Mouse (Mus musculus): ENCODE measurements at regions not wholly inside any gene's neighbourhood (a gene's known extent, or its start where the extent isn't known, plus 50 kb on each side); places are given as distances from the start of the nearest gene placed in this dataset.
A peak's percentile ranks its signal among the peaks of the same experiment; 100 is the strongest.

- DNase-seq (ENCODE audit: low spot score in 2 of 2), result no peak
Observed at GRCm38 (mm10) chr16:76603431-76603830, 229.8 kb upstream of the Nrip1 start.

GRCm38 (mm10) chr16:76600131-76600530 lies 226.5 kb upstream of the Nrip1 start:
- DNase-seq (ENCODE audit: low spot score in 2 of 2), result peak in 1 of 2 experiments; percentile 26

GRCm38 (mm10) chr16:76591956-76592768 lies 218.5 kb upstream of the Nrip1 start:
- no peak for DNase-seq (ENCODE audit: low spot score in 2 of 2)

GRCm38 (mm10) chr16:76589791-76590190 lies 216.2 kb upstream of the Nrip1 start:
- no peak for DNase-seq (ENCODE audit: low spot score in 2 of 2)

- no peak for DNase-seq (ENCODE audit: low spot score in 2 of 2)
Observed at GRCm38 (mm10) chr16:76577206-76577605, 203.6 kb upstream of the Nrip1 start.

GRCm38 (mm10) chr16:76575281-76575680 lies 201.7 kb upstream of the Nrip1 start:
- no peak for DNase-seq (ENCODE audit: low spot score in 2 of 2)

GRCm38 (mm10) chr16:76566220-76566619 lies 192.6 kb upstream of the Nrip1 start:
- DNase-seq (ENCODE audit: low spot score in 2 of 2), result no peak

GRCm38 (mm10) chr16:76554846-76555245 lies 181.2 kb upstream of the Nrip1 start:
- no peak for DNase-seq (ENCODE audit: low spot score in 2 of 2)

- no peak for DNase-seq (ENCODE audit: low spot score in 2 of 2)
Observed at GRCm38 (mm10) chr16:76549628-76550027, 176.0 kb upstream of the Nrip1 start.

GRCm38 (mm10) chr16:76547087-76547486 lies 173.5 kb upstream of the Nrip1 start:
- DNase-seq (ENCODE audit: low spot score in 2 of 2), result no peak

- DNase-seq (ENCODE audit: low spot score in 2 of 2), result no peak
Observed at GRCm38 (mm10) chr16:76546632-76547031, 173.0 kb upstream of the Nrip1 start.

GRCm38 (mm10) chr16:76545942-76546341 lies 172.3 kb upstream of the Nrip1 start:
- no peak for DNase-seq (ENCODE audit: low spot score in 2 of 2)

- DNase-seq (ENCODE audit: low spot score in 2 of 2), result no peak
Observed at GRCm38 (mm10) chr16:76544972-76545371, 171.3 kb upstream of the Nrip1 start.

GRCm38 (mm10) chr16:76540964-76541363 lies 167.3 kb upstream of the Nrip1 start:
- no peak for DNase-seq (ENCODE audit: low spot score in 2 of 2)

GRCm38 (mm10) chr16:76540328-76540923 lies 166.8 kb upstream of the Nrip1 start:
- DNase-seq (ENCODE audit: low spot score in 2 of 2), result no peak

- no peak for DNase-seq (ENCODE audit: low spot score in 2 of 2)
Observed at GRCm38 (mm10) chr16:76539669-76540068, 166.0 kb upstream of the Nrip1 start.

- no peak for DNase-seq (ENCODE audit: low spot score in 2 of 2)
Observed at GRCm38 (mm10) chr16:76537871-76538270, 164.2 kb upstream of the Nrip1 start.

GRCm38 (mm10) chr16:76532928-76533217 lies 159.2 kb upstream of the Nrip1 start:
- DNase-seq (ENCODE audit: low spot score in 2 of 2), result no peak

- peak in 1 of 2 experiments; percentile 13 for DNase-seq (ENCODE audit: low spot score in 2 of 2)
Observed at GRCm38 (mm10) chr16:76532142-76532927, 158.7 kb upstream of the Nrip1 start.

- DNase-seq (ENCODE audit: low spot score in 2 of 2), result no peak
Observed at GRCm38 (mm10) chr16:76530886-76531285, 157.3 kb upstream of the Nrip1 start.

GRCm38 (mm10) chr16:76529613-76530012 lies 156.0 kb upstream of the Nrip1 start:
- no peak for DNase-seq (ENCODE audit: low spot score in 2 of 2)

Measured in adrenal gland, adult 18-20 months (tissue).